Mouse (Mus musculus) gastrocnemius, postnatal 10 days (tissue): ENCODE data around the gene Snap91. TPM values are rescaled to one million over a fixed set of nuclear protein-coding genes. Genes with fewer than 3 reads are reported as not detected.

Experiments
- DNase-seq: peaks from one replicate; pipeline ENCODE4 v3.0.0; 2021; ENCODE audit warnings: mixed read lengths
- long read RNA-seq, 2 experiments: library from polyadenylated mRNA; stranded (forward); transcript quantifications; one replicate each; pipeline ENCODE4 v2.0.0; 2021
- total RNA-seq, 2 experiments: library from RNA; stranded (reverse); gene quantifications; 2 replicates each; pipeline ENCODE4 v1.2.3; 2021

Gene Snap91
- 1 to 10 TPM; 1.2 to 1.3 TPM for total RNA-seq
- long read RNA-seq, experiment 1, partial matches to known transcripts = 0 of 1 reads
- long read RNA-seq, experiment 1, other reads (novel, unspliced or antisense) = 1 of 1 reads
- long read RNA-seq, experiment 2, partial matches to known transcripts = 0 of 1 reads
- long read RNA-seq, experiment 2, other reads (novel, unspliced or antisense) = 1 of 1 reads

DNA sequence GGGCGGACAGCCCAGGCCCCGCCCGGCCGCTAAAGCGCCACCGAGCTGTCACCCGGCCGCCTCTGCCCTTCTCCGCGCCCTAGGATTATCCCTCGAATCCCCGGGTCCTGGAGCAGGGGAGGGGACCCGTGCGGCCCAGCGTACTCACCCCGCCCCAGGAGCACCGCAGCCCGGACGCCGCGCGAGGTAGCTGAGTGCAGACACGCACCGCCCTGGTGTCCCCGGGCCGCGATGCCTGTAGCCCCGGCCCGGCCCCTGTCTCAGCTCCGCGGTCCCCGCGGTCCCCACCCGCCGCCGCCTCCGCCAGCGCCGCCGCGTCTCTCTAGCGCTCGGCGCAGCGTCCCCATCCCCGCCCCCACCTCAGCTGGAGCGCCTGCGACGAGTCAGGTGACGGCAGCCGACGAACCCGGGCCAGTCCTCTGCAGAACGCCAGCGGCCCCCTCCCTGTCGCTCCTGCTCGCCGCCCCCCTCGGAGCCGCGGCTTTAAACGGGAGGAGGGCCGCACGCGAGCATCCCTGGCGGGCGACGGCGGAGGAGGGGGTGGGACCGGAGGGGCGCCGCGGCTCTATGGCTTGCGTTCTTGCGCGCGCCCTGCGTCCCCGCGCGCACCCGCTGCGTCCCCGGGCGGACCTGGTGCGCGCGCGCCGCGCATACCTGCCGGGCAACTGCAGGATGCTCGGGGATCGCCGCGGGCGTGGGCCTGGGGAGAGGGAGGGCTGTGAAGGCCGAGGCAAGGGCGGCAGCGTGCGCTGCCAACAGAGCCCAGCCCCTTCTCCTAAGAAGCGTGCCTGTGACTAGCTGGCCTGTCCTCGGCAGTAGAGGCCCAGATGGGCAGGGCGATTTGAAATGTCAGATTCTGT, at the start of gene Snap91:
Gene Snap91, minus strand, starts transcription at position 542 of the 860 bp plus-strand sequence.
- peak; percentile 22 for DNase-seq

DNA sequence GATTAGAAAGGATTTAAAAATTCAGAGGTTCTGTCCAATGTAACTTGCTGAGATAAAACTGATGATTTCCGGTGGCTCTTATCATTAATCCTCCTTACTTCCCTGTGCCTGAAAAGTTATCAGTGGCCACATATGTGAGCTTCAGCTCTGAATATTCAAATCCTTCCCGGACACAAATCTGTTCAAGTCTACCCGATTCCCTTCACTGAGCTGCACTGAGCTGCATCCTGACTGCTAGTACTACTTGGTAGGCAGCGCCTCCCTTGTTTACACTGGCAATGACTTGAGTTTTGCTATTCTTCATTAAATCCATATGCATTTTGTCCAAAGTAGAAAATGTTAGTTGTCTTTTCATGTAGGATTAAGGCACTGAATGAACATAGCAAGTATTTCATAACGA, 46.1 kb upstream of the Snap91 start:
- DNase-seq = no peak

DNA sequence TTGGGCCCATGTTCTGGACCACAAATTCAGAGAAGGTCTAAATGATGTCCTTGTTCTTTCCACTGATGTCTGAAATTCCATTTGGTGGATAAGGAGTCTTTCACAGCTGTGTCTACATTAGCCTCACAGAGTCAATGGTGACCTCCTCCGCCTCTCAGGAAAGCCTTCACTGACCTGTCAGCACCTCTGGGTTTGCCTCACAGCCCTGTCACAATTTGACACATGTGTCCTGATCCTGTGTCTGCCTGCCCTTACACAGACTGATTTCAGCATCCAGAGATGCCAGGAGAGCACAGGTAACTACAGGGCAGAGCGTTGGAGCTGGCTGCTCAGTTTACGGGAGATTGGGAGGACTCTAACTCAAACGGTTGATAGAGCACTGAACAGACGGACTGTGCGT, 45.2 kb upstream of the Snap91 start:
- DNase-seq = no peak

DNA sequence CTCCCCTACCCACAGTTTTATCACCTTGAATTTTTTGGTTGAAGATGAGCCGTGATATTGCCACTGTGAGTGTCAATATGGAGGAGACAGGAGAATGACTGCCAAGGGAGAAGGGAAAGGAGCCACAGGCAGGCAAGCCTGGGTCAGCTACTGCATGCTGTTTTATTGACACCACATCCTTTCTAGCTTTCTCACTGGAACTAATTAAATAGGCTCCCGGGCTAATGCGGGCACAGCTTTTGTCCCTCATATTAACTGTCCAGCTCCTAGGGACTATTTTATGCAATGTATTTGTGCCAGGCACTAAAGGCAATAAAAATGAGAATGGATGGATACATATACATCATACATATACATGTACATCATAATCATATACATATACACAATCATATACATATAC, 42.0 kb upstream of the Snap91 start:
- no peak for DNase-seq

DNA sequence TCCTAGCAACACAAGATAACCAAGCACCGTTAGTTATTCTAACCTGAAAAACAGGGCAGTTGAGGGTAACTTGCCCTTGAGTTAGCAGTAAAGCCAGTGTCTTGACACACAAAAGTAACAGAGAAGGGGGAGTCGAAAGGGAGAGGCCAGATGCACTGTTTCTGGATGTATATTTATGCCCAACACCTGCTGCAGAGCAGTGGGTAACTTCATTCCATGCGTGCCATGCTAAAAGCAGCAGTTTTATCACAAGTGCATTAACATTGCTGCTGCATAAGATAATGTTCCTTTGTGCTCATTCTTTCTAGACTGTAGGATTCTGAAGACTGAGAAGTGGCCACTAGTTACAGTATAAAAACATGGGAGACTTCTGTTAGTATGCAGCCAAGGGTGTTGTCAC, 36.1 kb upstream of the Snap91 start:
- no peak for DNase-seq

DNA sequence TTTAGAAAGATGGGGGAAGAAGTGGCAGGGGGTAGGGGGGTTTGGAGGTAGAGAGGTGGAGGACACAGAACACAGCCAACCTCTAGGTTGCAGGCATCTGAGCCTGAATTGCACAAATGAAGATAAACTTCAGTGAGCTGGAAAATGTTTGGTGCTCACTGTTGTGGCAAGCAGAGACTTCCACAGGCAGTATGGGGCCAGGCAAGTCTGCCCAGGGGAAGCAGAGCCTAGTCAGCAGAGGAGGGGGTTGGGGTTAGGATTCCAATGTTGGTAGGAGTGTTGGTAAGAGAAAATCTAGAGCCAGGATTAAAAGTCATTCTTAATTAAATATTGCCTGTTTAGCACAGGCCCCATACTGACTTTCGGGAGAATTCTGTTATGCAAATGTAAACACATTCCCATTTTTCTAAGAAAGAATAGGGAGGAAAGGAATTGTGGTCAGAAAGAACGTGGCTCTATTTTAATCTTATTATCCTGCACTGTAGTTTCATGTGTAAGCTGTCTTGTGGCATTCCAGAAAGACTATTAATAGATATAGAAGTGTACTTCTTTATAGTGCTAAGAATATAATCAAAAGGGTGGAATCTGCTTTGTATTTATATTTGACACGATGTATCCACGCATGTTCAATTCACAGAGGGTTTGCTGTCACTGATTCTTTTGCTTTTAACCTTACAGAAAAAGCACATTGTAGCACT, 19.2 kb upstream of the Snap91 start:
- DNase-seq = no peak

DNA sequence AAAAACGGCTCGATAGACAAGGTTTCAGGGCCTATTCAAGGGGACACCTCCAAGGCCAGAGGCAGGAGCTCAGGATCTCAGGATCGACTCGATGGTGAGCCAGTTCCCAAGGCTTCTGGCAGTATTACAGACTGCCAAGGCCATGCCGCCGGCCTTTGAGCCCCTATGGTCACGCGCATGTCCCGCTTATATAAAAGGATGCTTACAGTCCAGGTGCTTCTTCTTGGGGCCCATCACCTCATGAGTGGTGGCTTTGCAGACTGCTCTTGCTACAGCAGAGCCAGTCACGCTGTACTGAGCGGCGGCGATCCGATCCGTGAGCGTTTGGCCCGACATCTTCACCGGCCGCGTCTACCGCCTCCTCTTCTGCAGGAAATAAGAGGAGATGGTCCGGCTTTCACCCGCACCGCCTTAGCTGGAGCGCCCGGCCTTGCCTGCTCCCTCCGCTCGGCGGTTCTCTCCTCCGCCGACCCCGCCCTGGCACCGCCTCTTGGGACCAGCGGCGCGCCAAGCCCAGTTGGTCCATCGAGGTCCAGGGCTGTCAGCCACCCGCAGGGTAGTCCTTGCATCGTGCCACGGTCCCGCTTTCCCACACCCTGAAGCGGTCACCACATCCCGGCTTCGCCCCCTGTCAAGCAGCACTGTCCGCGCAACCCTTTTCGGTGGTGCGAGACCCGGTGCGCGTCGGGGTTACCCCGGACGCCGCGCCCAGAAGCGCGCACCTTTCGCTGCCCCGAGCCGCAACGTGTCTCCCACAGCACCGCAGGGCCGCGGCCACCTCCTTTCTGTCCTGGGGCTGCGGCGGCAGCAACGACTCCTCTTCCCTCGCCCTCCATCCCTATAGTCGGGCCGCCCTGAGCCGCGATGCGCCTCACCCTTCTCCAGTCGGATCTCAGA, 990 bp downstream of the Snap91 start:
- peak; percentile 8 for DNase-seq

DNA sequence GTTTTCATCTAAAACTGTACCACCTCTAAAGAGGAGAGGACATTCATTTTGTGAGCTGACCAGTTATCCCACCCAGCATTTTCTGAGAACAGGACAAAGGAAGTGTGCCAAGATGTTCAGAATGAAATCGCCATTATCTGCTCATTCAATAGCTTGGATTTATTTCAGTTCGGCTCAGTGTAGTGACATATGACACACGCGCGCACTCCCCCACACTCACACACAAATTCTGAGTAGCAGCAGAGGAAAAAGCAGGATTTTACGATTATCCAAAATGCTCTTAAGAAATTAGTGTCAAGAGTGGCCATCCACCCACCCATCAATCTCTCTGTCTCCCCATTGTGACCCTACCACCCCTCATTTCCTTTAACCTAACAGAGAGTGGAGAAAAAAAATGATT, 1.7 kb downstream of the Snap91 start:
- DNase-seq = no peak

DNA sequence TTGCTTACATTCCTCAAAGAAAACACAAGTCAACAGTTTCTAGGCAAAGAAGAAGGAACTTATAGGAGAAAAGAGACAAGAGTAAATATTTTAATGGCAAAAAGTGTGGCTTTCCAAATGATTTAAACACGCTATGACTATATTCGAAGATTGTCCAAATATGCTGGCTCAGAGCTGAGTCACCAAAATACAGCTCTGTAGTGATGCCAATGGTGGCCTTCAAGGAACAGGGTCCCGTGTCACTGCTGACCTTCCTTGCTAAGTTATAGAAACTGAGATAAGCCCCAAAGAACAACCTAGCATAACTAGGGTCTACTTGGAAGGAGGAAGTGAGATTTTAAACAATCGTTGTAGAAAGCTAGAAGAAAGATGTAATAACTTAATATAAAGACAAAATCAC, 6.8 kb downstream of the Snap91 start:
- DNase-seq = no peak

DNA sequence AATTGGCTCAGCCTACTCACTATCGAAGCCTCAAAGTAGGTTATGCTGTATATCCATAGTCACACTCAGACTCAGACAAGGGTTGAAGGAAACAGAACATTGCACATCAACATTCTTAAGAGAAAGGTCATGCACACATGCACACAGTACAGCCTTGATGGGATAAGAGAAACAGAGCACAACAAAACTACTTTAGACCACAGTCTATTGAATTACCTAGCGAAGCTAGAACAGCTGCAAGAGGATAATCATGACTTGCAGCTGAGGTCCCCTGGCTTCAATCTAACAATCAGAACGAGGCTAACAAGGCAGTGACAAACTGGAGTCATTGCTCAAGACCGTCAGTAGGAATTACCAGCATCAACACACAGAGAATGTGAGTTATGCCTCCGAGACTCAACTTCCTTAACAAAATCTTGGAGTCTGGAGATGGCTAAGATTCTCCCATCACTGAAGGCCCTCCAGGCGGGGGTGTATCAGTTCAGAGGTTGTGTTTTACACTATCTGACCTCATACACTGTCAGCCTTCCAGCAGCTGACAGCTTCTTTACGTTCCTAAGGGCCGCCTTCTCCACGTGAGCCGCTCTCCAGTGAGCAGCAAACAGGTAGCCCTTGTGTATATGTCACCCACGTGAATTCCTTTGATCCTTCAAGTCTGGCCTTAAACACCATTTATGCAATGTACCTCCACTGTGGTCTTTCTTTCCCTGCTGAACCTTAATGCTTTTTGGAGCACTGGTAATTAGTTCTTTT, 10.7 kb downstream of the Snap91 start:
- DNase-seq = no peak

DNA sequence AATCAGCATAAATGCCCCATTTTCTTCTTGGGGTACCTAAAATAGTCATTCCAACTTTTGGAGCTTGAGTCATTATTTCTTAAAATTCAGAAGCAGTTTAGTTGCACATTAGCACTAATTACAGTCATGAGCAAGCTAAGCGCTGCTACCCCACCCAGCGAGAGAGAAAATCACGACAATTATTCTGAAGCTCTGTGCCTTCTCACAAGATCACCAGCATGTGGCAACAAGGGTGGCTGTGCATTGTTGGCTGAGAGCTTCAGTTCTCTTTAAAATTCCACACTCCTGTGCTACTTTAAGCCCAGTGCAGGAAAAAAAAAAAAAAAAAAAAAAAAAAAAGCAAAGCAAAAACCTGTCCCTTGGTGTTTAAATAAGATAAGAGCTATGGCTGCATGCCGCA, 22.4 kb downstream of the Snap91 start:
- DNase-seq = no peak

DNA sequence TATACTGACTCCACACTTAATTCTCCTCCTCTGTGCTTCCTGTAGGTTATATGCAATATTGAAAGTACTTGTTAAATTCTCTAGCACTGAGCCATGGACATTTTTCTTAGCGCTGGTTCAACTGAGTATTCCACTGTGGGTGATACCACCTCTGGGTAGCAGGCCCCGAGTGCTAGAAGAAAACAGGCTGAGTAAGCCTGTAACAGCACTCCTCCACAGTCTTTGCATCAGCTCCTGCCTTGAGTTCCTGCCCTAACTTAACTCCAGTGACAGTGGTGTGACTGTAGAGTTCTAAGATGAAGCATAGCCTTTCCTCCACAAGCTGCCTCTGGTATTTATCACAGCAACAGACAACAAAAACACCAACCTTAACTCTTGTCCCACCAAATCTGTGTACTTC, 22.8 kb downstream of the Snap91 start:
- DNase-seq = no peak

DNA sequence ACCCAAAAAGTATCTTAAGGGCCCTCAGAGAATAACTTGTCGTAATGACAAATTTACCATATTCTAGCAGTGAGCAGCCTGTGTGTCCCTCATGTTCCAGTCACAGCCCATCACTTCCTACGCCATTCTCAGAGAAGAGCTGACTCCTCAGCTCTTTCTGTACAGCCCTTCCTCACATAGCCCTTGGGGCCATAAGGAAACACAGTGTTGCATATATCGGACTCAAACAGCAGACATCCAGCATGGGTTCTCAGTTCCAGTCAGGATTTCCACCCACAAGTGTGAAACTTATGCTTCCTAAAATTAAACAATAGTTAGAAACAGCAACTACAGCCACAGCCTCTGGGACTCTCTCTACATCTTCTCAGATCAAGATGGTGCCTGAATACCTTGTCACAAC, 27.6 kb downstream of the Snap91 start:
- DNase-seq = no peak

DNA sequence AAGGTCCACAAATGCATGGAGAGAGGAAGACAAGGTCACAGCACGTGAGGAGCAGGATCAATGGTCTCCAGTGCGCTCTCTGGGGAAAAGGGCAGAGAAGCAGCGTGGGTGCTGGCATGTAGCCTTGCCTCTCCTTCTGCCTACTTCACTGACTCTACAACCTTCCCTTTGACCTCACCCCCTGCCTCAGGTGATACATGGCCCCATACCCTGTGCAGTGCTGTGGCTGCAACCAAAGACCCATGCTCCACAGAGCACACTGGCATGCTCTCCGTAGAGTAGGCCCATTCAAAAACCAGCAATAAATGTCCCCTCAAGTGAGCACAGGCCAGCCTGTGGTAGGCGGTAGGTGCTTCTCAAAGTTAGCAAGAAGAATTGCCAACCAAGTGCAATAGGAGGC, 28.8 kb downstream of the Snap91 start:
- DNase-seq = no peak

DNA sequence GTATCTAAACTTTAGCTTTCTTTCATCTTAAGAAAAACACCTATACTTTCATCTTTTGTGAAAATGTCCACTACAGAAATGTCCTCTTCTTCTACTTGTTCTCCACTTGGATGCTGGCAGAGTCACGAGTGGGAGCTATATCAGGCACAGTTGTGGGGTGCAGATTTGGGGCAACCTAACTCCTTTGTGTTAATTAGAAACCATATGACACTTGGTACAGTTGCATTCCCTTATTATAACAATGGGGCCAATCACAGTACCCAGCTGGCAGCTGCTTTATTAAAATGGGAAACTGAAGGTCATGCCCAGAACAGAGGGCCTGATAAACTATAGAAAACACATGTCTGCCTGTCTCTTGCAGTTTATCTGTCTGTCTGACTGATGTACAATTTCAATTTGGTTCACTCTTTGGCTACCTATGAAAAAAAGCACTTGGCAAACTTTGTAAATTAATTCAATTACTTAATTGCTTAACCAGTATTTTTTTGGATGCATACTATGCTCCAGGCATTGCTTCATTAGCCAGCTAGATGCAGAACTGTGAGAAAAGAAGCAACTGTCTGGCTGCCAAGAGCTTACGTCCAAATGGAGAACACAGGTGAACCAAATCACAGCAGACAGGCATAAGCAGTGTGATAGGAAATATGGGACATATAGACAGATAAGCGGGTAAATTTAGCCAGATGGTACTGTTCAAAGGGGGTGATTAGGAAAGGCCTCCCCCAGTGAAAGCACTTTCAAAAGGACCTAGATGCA, 29.8 kb downstream of the Snap91 start:
- no peak for DNase-seq

DNA sequence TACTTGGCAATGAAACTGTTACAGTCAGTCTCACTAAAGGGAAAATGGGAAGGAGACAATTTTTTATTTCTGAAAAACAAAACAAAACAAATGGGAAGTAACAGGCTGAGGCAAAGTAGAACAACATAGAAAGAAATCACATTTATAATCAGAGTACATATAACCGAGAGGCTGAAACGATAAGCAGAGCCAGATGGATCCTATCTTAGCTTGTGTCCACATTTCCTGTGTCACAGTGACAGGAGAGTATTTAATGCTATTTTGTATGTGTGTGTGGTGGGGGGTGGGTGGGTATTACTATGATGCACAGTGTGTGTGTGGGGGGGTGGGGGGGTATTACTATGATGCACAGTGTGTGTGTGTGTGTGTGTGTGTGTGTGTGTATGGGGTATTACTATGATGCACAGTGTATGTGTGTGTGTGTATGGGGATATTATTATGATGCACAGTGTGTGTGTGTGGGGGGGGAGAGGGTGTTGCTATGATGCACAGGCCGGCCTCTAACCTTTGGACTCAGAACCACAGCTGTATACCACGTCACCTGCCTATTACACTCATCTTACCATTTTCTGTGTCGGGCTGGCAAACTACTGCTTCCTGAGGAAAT, 36.6 kb downstream of the Snap91 start:
- no peak for DNase-seq

DNA sequence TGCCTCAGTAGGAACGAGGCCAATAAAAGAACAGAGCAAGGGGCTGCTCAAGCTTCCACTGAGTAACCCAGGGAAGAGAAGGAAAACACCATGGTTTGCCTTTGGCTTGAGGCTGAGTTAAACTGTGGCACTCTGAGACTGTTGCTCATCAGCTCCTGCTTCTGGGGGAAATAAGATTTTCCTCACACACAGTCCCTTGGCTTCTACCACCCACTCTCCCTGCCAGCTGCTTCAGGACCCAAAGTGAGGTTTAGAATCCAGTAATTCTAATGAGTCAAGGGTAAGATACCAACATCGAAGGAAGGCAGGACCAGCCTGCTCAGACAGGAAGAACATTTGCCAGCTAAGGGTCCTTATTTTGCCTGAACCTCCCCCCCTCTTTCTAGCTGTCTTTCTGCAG, 50.7 kb downstream of the Snap91 start:
- DNase-seq = no peak

DNA sequence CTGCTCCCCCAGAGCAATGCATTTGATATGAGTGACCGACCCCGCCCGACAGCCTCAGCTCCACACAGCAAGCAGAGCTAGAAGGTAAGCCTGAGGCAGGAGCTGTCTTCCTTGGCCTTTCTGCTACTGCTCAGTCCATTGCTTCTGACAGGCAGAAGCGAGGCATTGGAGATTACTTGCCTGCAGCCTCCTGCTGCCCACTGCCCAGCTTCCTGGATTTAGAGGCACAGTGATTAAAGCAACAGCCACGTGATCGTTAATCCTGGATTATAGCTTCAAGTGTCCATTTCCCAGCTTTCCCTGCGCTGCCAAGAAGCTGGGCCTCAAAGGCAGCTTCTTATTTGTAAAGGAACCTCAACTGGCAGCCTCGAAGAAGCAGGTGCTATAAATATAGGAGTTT, 51.4 kb downstream of the Snap91 start:
- DNase-seq = no peak

DNA sequence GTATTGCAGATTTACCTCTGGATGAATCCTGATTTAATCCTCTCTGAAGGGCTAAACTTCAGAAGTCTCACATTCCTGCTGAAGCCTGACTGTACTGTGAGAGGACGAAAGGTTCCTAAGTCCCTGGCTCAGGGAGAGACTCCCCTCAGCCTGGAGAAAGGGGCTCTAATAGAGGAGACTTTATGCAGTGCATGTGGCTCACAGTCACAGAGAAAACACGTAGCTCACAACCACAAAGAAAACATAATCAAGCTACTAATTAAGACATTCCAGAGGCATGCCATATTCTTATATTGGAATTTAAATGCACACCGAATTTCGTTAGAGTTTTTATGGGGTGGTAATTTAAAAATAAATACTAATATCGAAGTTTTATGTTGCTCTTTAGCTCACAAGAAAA, 61.1 kb downstream of the Snap91 start:
- no peak for DNase-seq

DNA sequence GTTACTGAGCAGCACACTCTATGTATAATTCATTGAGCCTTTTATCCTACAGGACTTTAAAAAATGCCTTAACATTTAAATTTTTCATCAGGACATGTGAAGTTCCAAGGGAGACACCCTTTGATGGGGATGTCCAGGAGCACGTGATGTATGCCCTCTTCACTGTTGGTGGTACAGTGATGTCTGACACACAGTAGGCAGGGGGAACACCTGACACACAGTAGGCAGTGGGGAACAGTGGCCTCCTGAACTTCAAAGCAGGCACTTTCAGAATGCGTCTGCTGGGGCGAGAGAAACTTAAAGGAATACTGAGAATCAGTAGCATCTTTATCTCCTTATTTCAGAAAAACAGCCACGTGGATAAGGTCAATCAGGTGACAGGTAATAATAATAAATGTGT, 62.8 kb downstream of the Snap91 start:
- DNase-seq = no peak
